Mouse (Mus musculus): Measurements from ENCODE around the gene Gria3. TPM values are rescaled to one million over a fixed set of nuclear protein-coding genes. Genes with fewer than 3 reads are reported as not detected.

Gene Gria3
- polyA plus RNA-seq, 1 experiment from 2014 or later: 7.4 TPM

DNA sequence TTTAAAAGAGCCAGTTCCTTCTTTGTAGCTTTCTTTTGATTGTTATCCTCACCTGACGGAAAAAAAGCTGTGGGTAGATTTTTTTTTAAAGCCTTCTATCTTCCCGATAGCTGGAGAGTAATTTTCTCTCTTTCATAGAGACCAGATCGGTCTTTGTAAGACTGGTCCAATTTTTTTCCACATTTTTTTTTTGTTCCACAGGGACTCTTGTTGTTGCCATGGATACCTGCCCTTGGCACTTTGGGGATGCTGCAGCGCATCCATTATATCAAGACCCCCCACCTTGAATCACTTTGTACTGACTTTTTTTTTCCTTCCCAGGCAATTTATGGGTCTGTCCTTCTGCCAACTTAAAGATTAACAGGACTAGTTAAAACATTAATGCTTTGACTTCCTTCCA lies 232.9 kb downstream of the Gria3 start:
- no peak for TF ChIP-seq CTCF (IDR thresholded peaks at IDR 0.05; ENCODE audit: low read depth)
- Histone ChIP-seq H3K27ac (ENCODE audit: low read depth) (no peak overlapping the region), H3K4me1 (ENCODE audit: insufficient read depth) (no peaks in the 10 kb centered on the region), H3K27me3 (ENCODE audit: insufficient read depth, low read length) (no peaks in the 10 kb centered on the region), H3K4me3 (ENCODE audit: low read depth, low read length) (no peak overlapping the region), H3K9ac (no peak overlapping the region), H3K4me2 (no peak overlapping the region), H3K36me3 (ENCODE audit: insufficient read depth) (no peaks in the 10 kb centered on the region), H3K9me3 (ENCODE audit: low read depth, low read length) (no peaks in the 10 kb centered on the region)
- WGBS: 77% methylated on average over 4 of the region's 4 CpGs
- DNase-seq (no peak), ATAC-seq (ENCODE audit: insufficient read depth) (no peak)

- H3K4me3 ChIP-seq (ENCODE audit: low read depth, low read length): no peak overlapping the region
Measured at GRCm38 (mm10) chrX:41644954-41645353, 244.3 kb downstream of the Gria3 start.

GRCm38 (mm10) chrX:41657791-41658190 lies 257.1 kb downstream of the Gria3 start:
- no peak overlapping the region for H3K9ac ChIP-seq
- H3K4me2 ChIP-seq: no peak overlapping the region
- 66% methylated on average over 4 of the region's 4 CpGs for WGBS
- ATAC-seq (ENCODE audit: insufficient read depth): no peak
- H3K4me1 ChIP-seq (ENCODE audit: insufficient read depth): no peaks in the 10 kb centered on the region
- H3K36me3 ChIP-seq (ENCODE audit: insufficient read depth): no peaks in the 10 kb centered on the region
- no peak overlapping the region for H3K27ac ChIP-seq (ENCODE audit: low read depth)
- no peaks in the 10 kb centered on the region for H3K27me3 ChIP-seq (ENCODE audit: insufficient read depth, low read length)
- no peak for TF ChIP-seq CTCF (IDR thresholded peaks at IDR 0.05; ENCODE audit: low read depth)
- H3K4me3 ChIP-seq (ENCODE audit: low read depth, low read length): no peak overlapping the region
- no peak for DNase-seq
- no peaks in the 10 kb centered on the region for H3K9me3 ChIP-seq (ENCODE audit: low read depth, low read length)

More at GRCm38 (mm10) chrX:41644954-41645353, 244.3 kb downstream of the Gria3 start:
- H3K9me3 ChIP-seq (ENCODE audit: low read depth, low read length): no peaks in the 10 kb centered on the region
- ATAC-seq (ENCODE audit: insufficient read depth) (no peak), DNase-seq (no peak)
- H3K27me3 ChIP-seq (ENCODE audit: insufficient read depth, low read length): no peaks in the 10 kb centered on the region
- H3K36me3 ChIP-seq (ENCODE audit: insufficient read depth): no peaks in the 10 kb centered on the region
- no peak overlapping the region for H3K27ac ChIP-seq (ENCODE audit: low read depth)
- no peak overlapping the region for H3K4me2 ChIP-seq
- H3K4me1 ChIP-seq (ENCODE audit: insufficient read depth): no peaks in the 10 kb centered on the region
- no peak for TF ChIP-seq CTCF (IDR thresholded peaks at IDR 0.05; ENCODE audit: low read depth)
- 27% methylated on average over 2 of the region's 2 CpGs for WGBS
- no peak overlapping the region for H3K9ac ChIP-seq

- ATAC-seq (ENCODE audit: insufficient read depth) (peak; percentile 83; the same call in 1 of the 2 replicates), DNase-seq (peak; percentile 17)
- no peak overlapping the region for H3K9ac ChIP-seq
- H3K36me3 ChIP-seq (ENCODE audit: insufficient read depth): no peaks in the 10 kb centered on the region
- H3K4me2 ChIP-seq: no peak overlapping the region
- H3K27me3 ChIP-seq (ENCODE audit: insufficient read depth, low read length): no peaks in the 10 kb centered on the region
- no peak for TF ChIP-seq CTCF (IDR thresholded peaks at IDR 0.05; ENCODE audit: low read depth)
- no peak overlapping the region for H3K4me3 ChIP-seq (ENCODE audit: low read depth, low read length)
- WGBS: 44% methylated on average over 2 of the region's 2 CpGs
- no peaks in the 10 kb centered on the region for H3K4me1 ChIP-seq (ENCODE audit: insufficient read depth)
- no peak overlapping the region for H3K27ac ChIP-seq (ENCODE audit: low read depth)
- no peaks in the 10 kb centered on the region for H3K9me3 ChIP-seq (ENCODE audit: low read depth, low read length)
Measured at GRCm38 (mm10) chrX:41688869-41689268, 288.2 kb downstream of the Gria3 start.

DNA sequence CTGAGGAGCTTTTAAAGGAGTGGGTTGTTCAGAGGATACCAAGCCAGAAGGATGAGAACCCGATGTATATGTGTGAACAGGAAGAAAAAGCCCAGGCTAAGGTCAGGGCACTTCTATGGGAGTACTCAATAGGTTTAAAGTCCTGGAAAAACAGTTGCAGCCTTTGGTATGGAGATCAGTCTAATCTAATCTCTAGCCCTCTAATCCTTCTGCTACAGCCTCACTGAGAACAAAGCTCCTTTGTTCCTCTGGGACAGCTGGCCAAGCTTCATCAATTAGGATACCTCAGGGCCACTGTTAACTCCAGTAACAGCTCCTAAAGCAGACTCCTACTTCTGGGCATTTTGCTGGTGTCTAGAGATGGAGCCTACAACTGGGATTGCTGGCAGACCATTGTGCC lies 291.4 kb downstream of the Gria3 start:
- Histone ChIP-seq H3K27me3 (ENCODE audit: insufficient read depth, low read length) (no peaks in the 10 kb centered on the region), H3K4me1 (ENCODE audit: insufficient read depth) (no peaks in the 10 kb centered on the region), H3K9ac (no peak overlapping the region), H3K4me3 (ENCODE audit: low read depth, low read length) (no peak overlapping the region), H3K36me3 (ENCODE audit: insufficient read depth) (no peaks in the 10 kb centered on the region), H3K4me2 (no peak overlapping the region), H3K27ac (ENCODE audit: low read depth) (no peak overlapping the region), H3K9me3 (ENCODE audit: low read depth, low read length) (no peaks in the 10 kb centered on the region)
- no peak for ATAC-seq (ENCODE audit: insufficient read depth)
- no peak for DNase-seq
- no peak for TF ChIP-seq CTCF (IDR thresholded peaks at IDR 0.05; ENCODE audit: low read depth)
- 31% methylated on average over 1 of the region's 1 CpGs for WGBS

Small RNA genes lying within 50 kb of the gene (microRNA-seq; reads per million reads assigned to microRNA genes)
- not detected for gene Gm22413 (ENCODE audit: borderline number of aligned reads)

All from lung, embryonic 14.5 days (tissue).